Comparison of ENCODE assay signal across 11 mouse cellular contexts in the genomic region with DNA sequence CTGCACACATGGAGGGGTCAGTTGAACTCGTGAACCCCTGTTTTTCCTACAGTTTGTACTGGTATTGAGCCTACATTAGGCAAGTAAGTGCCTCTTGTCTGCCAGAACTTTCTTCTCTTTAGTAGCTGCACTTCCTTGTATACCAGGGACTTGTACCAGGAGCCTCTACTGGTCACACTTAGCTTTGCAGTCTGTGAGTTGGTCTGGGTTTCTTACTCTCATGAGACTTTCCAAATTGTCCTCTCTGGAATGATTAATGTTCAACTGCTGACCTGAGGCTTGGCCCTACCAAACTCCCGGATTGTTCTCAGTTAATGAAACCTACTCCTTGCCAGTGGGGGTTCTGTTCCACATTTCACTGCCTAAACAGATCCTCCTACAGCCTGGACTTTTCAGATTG.
DNase-seq lines count a peak whose midpoint lies in the region; ATAC-seq and TF ChIP-seq lines count a peak whose summit lies in the region.
"Had no signal": no experiment of that assay in that cellular context is flagged by ENCODE, and none has a peak within 500 bp of the region (broad histone marks: within the 10 kb centered on the region; RNA-seq: fewer than 3 reads in every experiment).

No protein-coding gene starts in this region.

- no peaks in the 10 kb centered on the region for H3K4me1 ChIP-seq in heart, adult 2 months (ENCODE audit: control insufficient read depth, insufficient read depth, low read length)
- no peaks in the 10 kb centered on the region for H3K4me1 ChIP-seq in forebrain, embryonic 13.5 days
- H3K4me1 ChIP-seq: embryonic facial prominence, embryonic 12.5 days had no signal

- H3K27ac ChIP-seq in heart, adult 2 months, result no peak overlapping the region
- H3K27ac ChIP-seq in forebrain, embryonic 13.5 days, result no peak overlapping the region
- H3K27ac ChIP-seq: embryonic facial prominence, embryonic 12.5 days had no signal

- H3K4me3 ChIP-seq in heart, adult 2 months, result no peak overlapping the region
- no peak overlapping the region for H3K4me3 ChIP-seq in forebrain, embryonic 13.5 days
- H3K4me3 ChIP-seq: embryonic facial prominence, embryonic 12.5 days had no signal

- H3K9ac ChIP-seq in heart, adult 2 months (ENCODE audit: low read depth, low read length), result no peak overlapping the region
- H3K9ac ChIP-seq in forebrain, embryonic 13.5 days, result no peak overlapping the region
- H3K9ac ChIP-seq: embryonic facial prominence, embryonic 12.5 days had no signal

- WGBS in heart, adult 2 months, result 30% methylated on average over 2 of the region's 2 CpGs
- 50% methylated on average over 2 of the region's 2 CpGs for WGBS in forebrain, embryonic 13.5 days

- no peak for TF ChIP-seq POLR2A in heart, adult 2 months (IDR thresholded peaks at IDR 0.05; ENCODE audit: insufficient read depth, low read depth, low read length)

- H3K79me2 ChIP-seq in heart, adult 2 months (replicated peaks; ENCODE audit: control insufficient read depth, insufficient read depth, low read length), result no peaks in the 10 kb centered on the region

- no peak overlapping the region for H3K4me2 ChIP-seq in forebrain, embryonic 13.5 days
- H3K4me2 ChIP-seq: embryonic facial prominence, embryonic 12.5 days had no signal

- H3K36me3 ChIP-seq in heart, adult 2 months (ENCODE audit: control insufficient read depth, insufficient read depth, low read length), result no peaks in the 10 kb centered on the region
- no peaks in the 10 kb centered on the region for H3K36me3 ChIP-seq in forebrain, embryonic 13.5 days (ENCODE audit: poor library complexity, severe bottlenecking)
- H3K36me3 ChIP-seq: embryonic facial prominence, embryonic 12.5 days had no signal

- no peak for ATAC-seq in forebrain, embryonic 13.5 days

- peak; percentile 53 for TF ChIP-seq CTCF in heart, adult 2 months (IDR thresholded peaks at IDR 0.05)

- no peak for TF ChIP-seq EP300 in heart, adult 2 months (IDR thresholded peaks at IDR 0.05; ENCODE audit: insufficient read depth, low read depth, low read length)

- no peak for DNase-seq in heart, adult 2 months
- DNase-seq in heart, postnatal 36 days, result no peak
- peak; percentile 2 for DNase-seq in CD4-positive helper T cell, adult 2 months (ENCODE audit: low read depth, low spot score)
- peak; percentile 20 for DNase-seq in embryo, embryonic 11.5 days (ENCODE audit: low read depth, low spot score)
- DNase-seq in kidney, postnatal 14 days, result peak; percentile 15
- no peak for DNase-seq in right cerebral cortex, postnatal 10 days (ENCODE audit: low spot score in 2 of 2)
- no peak for DNase-seq in gastrocnemius, postnatal 4 days (ENCODE audit: low spot score in 2 of 2)
- DNase-seq: gastrocnemius, postnatal 25 days; liver had no signal

- H3K27me3 ChIP-seq in heart, adult 2 months (ENCODE audit: control insufficient read depth, insufficient read depth, low read length), result no peaks in the 10 kb centered on the region
- no peaks in the 10 kb centered on the region for H3K27me3 ChIP-seq in forebrain, embryonic 13.5 days
- H3K27me3 ChIP-seq: embryonic facial prominence, embryonic 12.5 days had no signal

- H3K9me3 ChIP-seq in forebrain, embryonic 13.5 days (replicated peaks), result no peaks in the 10 kb centered on the region
- H3K9me3 ChIP-seq: embryonic facial prominence, embryonic 12.5 days had no signal

- intact Hi-C loops in heart, adult 2 months (cut with DNase I), result no loop called here
- intact Hi-C loops in heart, postnatal 36 days (cut with DNase I), result loop anchor here (5.0 kb wide), 1 partner anchor 135 kb away; the partner anchor contains the start of gene Gm5127

Comparison
In these comparisons a context has a peak if more than half of its experiments do, and no peak if none do; other contexts are left out.
1. DNase-seq: peak in CD4-positive helper T cell, adult 2 months (single experiment), embryo, embryonic 11.5 days (single experiment) and kidney, postnatal 14 days (single experiment); none in heart, adult 2 months (0 of 2), heart, postnatal 36 days (0 of 2), right cerebral cortex, postnatal 10 days (0 of 2) and gastrocnemius, postnatal 4 days (0 of 2).